Mouse (Mus musculus) olfactory bulb, adult 2 months (tissue): Measurements from ENCODE around the gene Mapkapk2.

Source experiments
- CTCF ChIP-seq: fragments of 200-500 bp; IDR thresholded peaks from 2 replicates; pipeline ENCODE4 v1.5.1; 2012; ENCODE audit warnings: low read depth, mild to moderate bottlenecking, low read length, moderate library complexity; ENCODE audit not compliant: insufficient read depth
- POLR2A ChIP-seq: fragments of 200-500 bp; IDR thresholded peaks from 2 replicates; pipeline ENCODE4 v1.6.1; 2012; ENCODE audit warnings: mild to moderate bottlenecking, low read depth, low read length, moderate library complexity; ENCODE audit not compliant: insufficient read depth

DNA sequence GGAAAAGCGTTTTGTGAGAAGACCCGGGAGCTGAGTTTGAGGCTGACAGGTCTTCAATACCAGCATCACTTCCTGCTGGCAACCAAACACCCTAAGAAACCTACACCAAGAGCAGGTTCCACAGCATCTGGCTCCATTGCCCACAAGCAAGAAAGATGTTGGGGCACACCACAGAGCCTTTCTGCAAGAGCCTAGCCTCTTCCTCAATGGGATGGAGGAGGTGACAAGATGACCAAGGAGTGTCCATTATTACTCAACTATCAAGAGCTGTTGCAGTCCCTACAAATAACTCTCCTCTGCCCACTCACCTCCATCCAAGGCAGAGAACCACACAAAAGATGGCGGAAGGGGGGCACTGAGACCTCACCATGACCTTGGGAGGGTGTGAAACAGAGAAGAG lies 5.5 kb downstream of the Mapkapk2 start:
- TF ChIP-seq CTCF: no peak
- TF ChIP-seq POLR2A: no peak
